Mouse (Mus musculus) MEL (cell line): ENCODE results near the gene Ispd. TPM values are rescaled to one million over a fixed set of nuclear protein-coding genes. Genes with fewer than 3 reads are reported as not detected.

Experiments
- DNase-seq: peaks from one replicate; pipeline ENCODE4 v3.0.0; 2011; ENCODE audit warnings: low read depth, low spot score
- H3K27ac ChIP-seq: 2 replicates; pipeline ENCODE4 v1.5.1; 2012; ENCODE audit warnings: low read depth, mild to moderate bottlenecking, control low read depth, low read length, moderate library complexity; ENCODE audit not compliant: control insufficient read depth
- H3K27me3 ChIP-seq, 2 experiments: fragments of 150-350 bp in 1 of 2; sonication (generic) in 1 of 2; 2 replicates each; pipeline ENCODE4 v1.6.1; 2012; ENCODE audit warnings: low read length in 2 of 2, mild to moderate bottlenecking in 2 of 2, improper control_type of control experiment in 1 of 2, moderate library complexity in 1 of 2; ENCODE audit not compliant: insufficient read depth in 2 of 2, control insufficient read depth in 1 of 2
- H3K36me3 ChIP-seq, 2 experiments: 2 replicates each; pipeline ENCODE4 v1.6.1; 2012 to 2014; ENCODE audit warnings: low read length in 2 of 2, improper control_type of control experiment in 1 of 2, inconsistent platforms in 1 of 2, mild to moderate bottlenecking in 1 of 2; ENCODE audit not compliant: insufficient read depth in 2 of 2, control insufficient read depth in 1 of 2
- H3K4me1 ChIP-seq, 2 experiments: fragments of 150-350 bp in 1 of 2; sonication (generic) in 1 of 2; 2 replicates each; pipeline ENCODE4 v1.6.1; 2012; ENCODE audit warnings: low read length in 2 of 2, improper control_type of control experiment in 1 of 2, mild to moderate bottlenecking in 1 of 2; ENCODE audit not compliant: insufficient read depth in 2 of 2, control insufficient read depth in 1 of 2
- H3K4me3 ChIP-seq, 2 experiments: fragments of 150-350 bp in 1 of 2; sonication (generic) in 1 of 2; 2 replicates each; pipeline ENCODE4 v1.5.1; 2012; ENCODE audit warnings: low read depth in 2 of 2, low read length in 2 of 2, mild to moderate bottlenecking in 2 of 2, moderate library complexity in 2 of 2, control low read depth in 1 of 2, improper control_type of control experiment in 1 of 2; ENCODE audit not compliant: control insufficient read depth in 1 of 2, insufficient read depth in 1 of 2
- H3K79me2 ChIP-seq: 2 replicates; pipeline ENCODE4 v1.6.1; 2012; ENCODE audit warnings: mild to moderate bottlenecking, low read length, moderate library complexity; ENCODE audit not compliant: control insufficient read depth, poor library complexity, insufficient read depth
- H3K9ac ChIP-seq: 2 replicates; pipeline ENCODE4 v1.6.1; 2012; ENCODE audit warnings: low read depth, mild to moderate bottlenecking, control low read depth, low read length, moderate library complexity; ENCODE audit not compliant: control insufficient read depth, poor library complexity, severe bottlenecking
- H3K9me3 ChIP-seq: fragments of 150-350 bp; sonication (generic); replicated peaks from 2 replicates; pipeline ENCODE4 v1.6.1; 2012; ENCODE audit warnings: mild to moderate bottlenecking, low read length, improper control_type of control experiment, moderate library complexity; ENCODE audit not compliant: insufficient read depth
- BHLHE40 ChIP-seq: IDR thresholded peaks from 2 replicates; pipeline ENCODE4 v1.6.1; 2012; ENCODE audit warnings: low read depth, mild to moderate bottlenecking, inconsistent platforms, low read length, improper control_type of control experiment, borderline replicate concordance
- CTCF ChIP-seq, 3 experiments: IDR thresholded peaks in 2 of 3; conservative IDR thresholded peaks in 1 of 3; 2 replicates each; pipeline ENCODE4 v1.5.1; 2011 to 2012; ENCODE audit warnings: low read length in 3 of 3, low read depth in 2 of 3, mild to moderate bottlenecking in 2 of 3, improper control_type of control experiment in 1 of 3, inconsistent platforms in 1 of 3, mixed read lengths in 1 of 3, moderate library complexity in 1 of 3; ENCODE audit not compliant: control insufficient read depth in 1 of 3, insufficient read depth in 1 of 3, poor library complexity in 1 of 3, severe bottlenecking in 1 of 3
- ELF1 ChIP-seq: IDR thresholded peaks from 2 replicates; pipeline ENCODE4 v1.6.1; 2014; ENCODE audit warnings: low read depth, mild to moderate bottlenecking, inconsistent platforms, low read length, improper control_type of control experiment, moderate library complexity
- EP300 ChIP-seq, 2 experiments: IDR thresholded peaks; 2 replicates each; pipeline ENCODE4 v1.6.1; 2011; ENCODE audit warnings: improper control_type of control experiment in 2 of 2, low read length in 2 of 2, low read depth in 1 of 2, mild to moderate bottlenecking in 1 of 2
- ETS1 ChIP-seq: IDR thresholded peaks from 2 replicates; pipeline ENCODE4 v1.6.1; 2012; ENCODE audit warnings: low read depth, mild to moderate bottlenecking, inconsistent platforms, low read length, improper control_type of control experiment, moderate library complexity
- GABPA ChIP-seq: IDR thresholded peaks from 2 replicates; pipeline ENCODE4 v1.6.1; 2012; ENCODE audit warnings: low read depth, mild to moderate bottlenecking, inconsistent platforms, low read length, improper control_type of control experiment, moderate library complexity
- GATA1 ChIP-seq: IDR thresholded peaks from 2 replicates; pipeline ENCODE4 v1.6.1; 2011; ENCODE audit warnings: low read depth, low read length, improper control_type of control experiment
- MAX ChIP-seq: IDR thresholded peaks from 2 replicates; pipeline ENCODE4 v1.6.1; 2011; ENCODE audit warnings: low read length, improper control_type of control experiment
- MEF2A ChIP-seq: IDR thresholded peaks from 2 replicates; pipeline ENCODE4 v1.6.1; 2014; ENCODE audit warnings: low read depth, mild to moderate bottlenecking, inconsistent platforms, low read length, improper control_type of control experiment; ENCODE audit not compliant: poor library complexity, insufficient replicate concordance, severe bottlenecking; ENCODE audit errors: extremely low read depth
- MXI1 ChIP-seq: IDR thresholded peaks from 2 replicates; pipeline ENCODE4 v1.6.1; 2011; ENCODE audit warnings: mild to moderate bottlenecking, low read depth, low read length, improper control_type of control experiment
- MYB ChIP-seq: IDR thresholded peaks from 2 replicates; pipeline ENCODE4 v1.6.1; 2011; ENCODE audit warnings: mild to moderate bottlenecking, low read depth, low read length, improper control_type of control experiment
- POLR2A ChIP-seq, 2 experiments: IDR thresholded peaks; 2 replicates each; pipeline ENCODE4 v1.6.1; 2011 to 2012; ENCODE audit warnings: low read length in 2 of 2, mild to moderate bottlenecking in 2 of 2, control low read depth in 1 of 2, improper control_type of control experiment in 1 of 2, low read depth in 1 of 2, moderate library complexity in 1 of 2; ENCODE audit not compliant: control insufficient read depth in 1 of 2, insufficient read depth in 1 of 2, poor library complexity in 1 of 2
- POLR2AphosphoS5 ChIP-seq: IDR thresholded peaks from 2 replicates; pipeline ENCODE4 v1.6.1; 2012; ENCODE audit warnings: low read depth, borderline replicate concordance, mild to moderate bottlenecking, inconsistent platforms, low read length, moderate library complexity, mixed read lengths
- RAD21 ChIP-seq: IDR thresholded peaks from 2 replicates; pipeline ENCODE4 v1.6.1; 2011; ENCODE audit warnings: mild to moderate bottlenecking, low read depth, low read length, improper control_type of control experiment
- SIN3A ChIP-seq: IDR thresholded peaks from 2 replicates; pipeline ENCODE4 v1.6.1; 2012; ENCODE audit warnings: low read length, improper control_type of control experiment, inconsistent platforms
- TAL1 ChIP-seq: IDR thresholded peaks from 2 replicates; pipeline ENCODE4 v1.6.1; 2012; ENCODE audit warnings: mild to moderate bottlenecking, inconsistent platforms, low read length, moderate library complexity, mixed read lengths
- TCF12 ChIP-seq: IDR thresholded peaks from 2 replicates; pipeline ENCODE4 v1.6.1; 2014; ENCODE audit warnings: low read depth, mild to moderate bottlenecking, inconsistent platforms, low read length, improper control_type of control experiment, moderate library complexity
- USF2 ChIP-seq, 2 experiments: IDR thresholded peaks; 2 replicates each; pipeline ENCODE4 v1.6.1; 2011 to 2012; ENCODE audit warnings: improper control_type of control experiment in 2 of 2, low read length in 2 of 2, borderline replicate concordance in 1 of 2, inconsistent platforms in 1 of 2, low read depth in 1 of 2, mild to moderate bottlenecking in 1 of 2; ENCODE audit not compliant: insufficient read depth in 1 of 2
- ZKSCAN1 ChIP-seq: IDR thresholded peaks from 2 replicates; pipeline ENCODE4 v1.6.1; 2012; ENCODE audit warnings: low read depth, mild to moderate bottlenecking, inconsistent platforms, low read length, improper control_type of control experiment, moderate library complexity
- ZMIZ1 ChIP-seq: IDR thresholded peaks from 2 replicates; pipeline ENCODE4 v1.6.1; 2012; ENCODE audit warnings: low read depth, mild to moderate bottlenecking, inconsistent platforms, low read length, improper control_type of control experiment, moderate library complexity
- polyA plus RNA-seq, 2 experiments: library from polyadenylated mRNA; stranded (reverse) in 1 of 2; unstranded in 1 of 2; fragments of >175 nt in 1 of 2; fragments of >200 nt in 1 of 2; gene quantifications; 2 replicates each; pipeline versions ENCODE4 v1.2.1 to v1.2.4; 2012; ENCODE audit warnings: low replicate concordance in 2 of 2, low read depth in 1 of 2; ENCODE audit not compliant: insufficient read length in 2 of 2, insufficient read depth in 1 of 2, missing spikeins in 1 of 2
- total RNA-seq: library from RNA; depleted of rRNA; stranded (reverse); fragments of 300-350 nt; gene quantifications from 2 replicates; pipeline ENCODE4 v1.2.3, GENCODE M21; 2012

Gene Ispd
- total and polyA plus RNA-seq, 3 experiments, result 2.4 to 54.1 (median 2.8) TPM

DNA sequence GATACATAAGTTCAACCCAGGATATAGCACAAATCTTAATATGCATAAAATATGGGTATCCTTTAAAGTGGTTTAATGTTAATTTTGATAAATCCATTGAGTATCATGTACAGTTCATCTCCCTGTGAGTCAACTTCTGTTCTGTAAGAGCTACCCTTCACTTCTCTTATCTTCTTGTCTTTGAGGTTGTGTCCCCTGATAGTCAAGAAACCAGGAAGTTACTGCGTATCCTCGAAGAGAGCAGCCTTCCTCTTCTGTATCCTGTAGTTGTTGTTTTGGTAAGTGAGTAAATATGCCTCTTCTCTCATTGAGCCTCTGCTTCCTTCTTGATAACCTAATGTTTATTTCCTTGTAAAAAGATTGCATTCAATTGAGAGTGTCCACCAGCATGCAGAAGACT lies 140.5 kb downstream of the Ispd start (continued):
- TF ChIP-seq MYB (0 out of 2 replicates have a peak, but pooled peaks have one; percentile 31), TCF12 (peak; percentile 76), ELF1 (peak; percentile 80), RAD21 (no peak), GABPA (no peak), ZMIZ1 (no peak), TAL1 (no peak), BHLHE40 (no peak), GATA1 (peak; percentile 94), CTCF (IDR thresholded peaks at IDR 0.05 in 2 of 3, conservative IDR thresholded peaks at IDR 0.05 in 1 of 3; ENCODE audit: control insufficient read depth in 1 of 3, insufficient read depth in 1 of 3, low read depth in 2 of 3, low read length in 3 of 3, poor library complexity in 1 of 3, severe bottlenecking in 1 of 3) (no peak)

- H3K27ac ChIP-seq, result no peak overlapping the region
- H3K4me1 ChIP-seq, result peaks cover 0 to 3% of the 10 kb centered on the region in 2 experiments; a peak in 2 of 4 replicates
- no peaks in the 10 kb centered on the region for H3K79me2 ChIP-seq
- no peaks in the 10 kb centered on the region for H3K9me3 ChIP-seq
- H3K4me3 ChIP-seq, result no peak overlapping the region
- no peaks in the 10 kb centered on the region for H3K27me3 ChIP-seq
- peaks cover 0 to 16% of the 10 kb centered on the region in 2 experiments; a peak in 2 of 4 replicates for H3K36me3 ChIP-seq
- DNase-seq, result no peak
- H3K9ac ChIP-seq, result no peak overlapping the region
- TF ChIP-seq GATA1 (0 out of 2 replicates have a peak, but pooled peaks have one; percentile 13), ZKSCAN1 (no peak), EP300 (IDR thresholded peaks at IDR 0.05; ENCODE audit: low read depth in 1 of 2, low read length in 2 of 2) (peak; percentile 20 to 73; a peak in 3 of 4 replicates), MEF2A (no peak), TCF12 (0 out of 2 replicates have a peak, but pooled peaks have one; percentile 33), USF2 (IDR thresholded peaks at IDR 0.05; ENCODE audit: borderline replicate concordance in 1 of 2, insufficient read depth in 1 of 2, low read depth in 1 of 2, low read length in 2 of 2) (no peak), POLR2A (IDR thresholded peaks at IDR 0.05; ENCODE audit: control insufficient read depth in 1 of 2, insufficient read depth in 1 of 2, low read depth in 1 of 2, low read length in 2 of 2, poor library complexity in 1 of 2) (no peak), ETS1 (no peak), TAL1 (no peak)
Measured at GRCm38 (mm10) chr12:36523515-36523914, 142.3 kb downstream of the Ispd start.

DNA sequence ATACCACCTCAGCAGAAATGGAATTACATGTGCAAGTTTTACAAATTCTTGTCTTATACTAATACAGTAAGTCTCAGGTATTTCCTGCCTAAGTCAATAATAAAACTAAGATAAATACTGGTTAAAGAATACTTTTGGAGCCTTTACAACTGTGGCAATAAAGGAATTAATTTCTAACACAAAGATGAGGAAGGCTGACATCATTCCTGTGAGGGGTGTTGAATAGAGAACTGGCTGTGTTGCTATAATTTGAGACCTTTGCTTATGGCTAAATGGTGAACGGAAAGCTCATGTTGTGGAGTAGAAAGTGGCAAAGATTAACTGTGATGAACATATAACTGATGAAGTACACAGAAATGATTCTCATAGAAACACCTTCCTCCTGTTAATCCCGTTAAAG lies 149.7 kb downstream of the Ispd start:
- Histone ChIP-seq H3K27ac (no peak overlapping the region), H3K9me3 (no peaks in the 10 kb centered on the region), H3K9ac (no peak overlapping the region), H3K4me1 (peaks cover 4 to 9% of the 10 kb centered on the region in 2 experiments; a peak in 2 of 4 replicates), H3K79me2 (no peaks in the 10 kb centered on the region), H3K27me3 (no peaks in the 10 kb centered on the region), H3K4me3 (no peak overlapping the region), H3K36me3 (peaks cover 0 to 10% of the 10 kb centered on the region in 2 experiments; a peak in 2 of 4 replicates)
- no peak for TF ChIP-seq MXI1
- TF ChIP-seq SIN3A, result no peak
- no peak for TF ChIP-seq ETS1
- TF ChIP-seq MAX, result no peak
- TF ChIP-seq GATA1, result no peak
- no peak for TF ChIP-seq POLR2AphosphoS5
- DNase-seq, result no peak
